Mouse (Mus musculus): ENCODE results near the gene Nfkb1.

Nfkb1 gene

DNA sequence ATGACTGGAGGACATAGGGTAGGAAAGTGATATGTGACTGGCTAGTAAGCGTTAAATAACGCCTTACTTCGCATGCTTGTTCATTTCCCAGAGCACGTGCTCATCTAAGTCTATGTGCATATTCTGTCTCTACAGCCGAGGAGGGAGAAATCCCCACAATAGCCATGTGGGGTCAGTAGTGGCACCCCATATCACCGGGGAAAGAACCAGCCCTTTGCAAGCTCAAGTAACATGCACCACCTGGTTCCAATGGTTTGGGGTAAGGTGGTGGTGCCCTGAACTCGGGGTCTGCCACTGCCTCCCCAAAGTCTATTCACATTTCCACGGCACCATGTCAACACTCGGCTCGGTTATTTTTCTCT is 60.3 kb downstream of the Nfkb1 start:
- in situ Hi-C loops (cut with MboI): no loop called here

DNA sequence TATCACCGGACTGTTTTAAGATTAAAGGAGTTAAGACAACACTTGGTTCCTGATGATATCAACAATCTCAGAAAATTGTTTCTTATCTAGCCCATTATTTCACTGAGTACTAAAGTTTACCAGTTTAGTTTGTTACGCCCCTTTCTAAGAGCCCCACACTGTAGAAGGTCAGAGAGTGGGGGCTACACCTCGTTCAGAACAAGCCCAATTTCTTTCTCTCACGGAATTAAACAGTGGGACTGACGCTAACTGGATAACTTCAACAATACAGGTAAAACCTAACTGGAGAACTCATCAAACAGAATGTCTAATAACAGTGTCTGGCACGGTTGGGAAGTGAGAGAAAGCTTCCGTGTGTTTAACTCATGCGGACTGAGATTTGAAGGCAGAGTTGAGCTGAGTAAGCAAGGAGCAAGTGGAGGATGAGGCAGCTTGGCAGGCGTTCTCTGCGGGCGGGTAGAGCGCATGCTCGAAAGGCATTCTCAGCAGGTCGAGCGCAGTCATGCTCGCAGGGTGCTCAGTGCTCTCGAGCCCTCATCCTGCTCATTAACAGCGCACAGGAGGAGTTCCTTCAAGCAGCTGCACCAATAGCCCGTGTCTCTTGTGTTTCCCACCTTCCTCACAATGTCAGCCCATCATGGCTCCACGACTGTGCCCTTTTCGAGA is 60.8 kb downstream of the Nfkb1 start:
- in situ Hi-C loops (cut with MboI): no loop called here

DNA sequence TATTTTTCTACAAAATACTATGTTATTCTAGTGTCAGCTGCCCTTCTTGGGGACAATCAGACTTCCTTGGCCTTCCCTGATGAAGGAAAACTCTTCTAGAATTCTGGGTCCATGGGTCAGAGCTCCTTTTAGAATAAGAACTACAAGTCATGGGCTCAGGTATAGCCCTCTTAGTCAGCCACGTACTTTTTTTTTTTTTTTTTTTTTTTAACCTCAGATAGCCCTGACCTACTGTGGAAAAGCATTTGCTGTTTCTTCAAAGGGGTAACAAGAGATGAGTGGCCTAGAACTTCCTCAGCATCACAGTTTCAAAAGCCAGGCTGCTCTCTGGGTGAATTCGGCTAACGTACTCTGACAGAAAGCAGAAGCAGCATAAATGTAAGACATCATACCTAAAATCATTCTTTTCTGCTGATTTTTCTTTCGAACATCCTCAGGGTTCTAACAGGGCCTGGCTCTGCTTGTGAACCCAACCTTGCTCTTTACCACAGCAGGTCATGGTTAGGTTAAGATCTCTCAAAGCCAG is 61.5 kb downstream of the Nfkb1 start:
- in situ Hi-C loops (cut with MboI): no loop called here

DNA sequence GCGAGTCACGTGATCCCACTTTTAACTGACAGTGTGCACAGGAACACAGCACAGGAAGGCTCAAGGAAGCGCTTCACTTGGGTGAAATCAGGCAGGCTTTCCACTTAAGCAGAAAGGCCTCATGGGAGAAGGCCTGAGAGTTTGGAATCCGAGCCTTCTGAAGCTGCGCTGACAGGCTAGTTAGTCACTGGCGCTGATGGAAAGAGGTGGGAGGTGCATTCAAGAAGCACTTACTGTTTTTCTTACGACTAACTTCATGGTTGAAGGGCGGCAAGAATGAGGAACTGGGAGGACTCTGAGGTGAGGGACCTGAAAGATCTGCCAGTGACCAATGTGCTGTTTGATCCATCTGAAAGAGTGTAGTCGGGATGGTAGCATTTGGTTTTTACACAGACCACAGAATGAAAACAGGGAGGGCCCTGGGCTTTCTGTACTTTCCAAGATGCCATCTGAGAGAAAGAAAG is 62.6 kb downstream of the Nfkb1 start:
- in situ Hi-C loops (cut with MboI): no loop called here

DNA sequence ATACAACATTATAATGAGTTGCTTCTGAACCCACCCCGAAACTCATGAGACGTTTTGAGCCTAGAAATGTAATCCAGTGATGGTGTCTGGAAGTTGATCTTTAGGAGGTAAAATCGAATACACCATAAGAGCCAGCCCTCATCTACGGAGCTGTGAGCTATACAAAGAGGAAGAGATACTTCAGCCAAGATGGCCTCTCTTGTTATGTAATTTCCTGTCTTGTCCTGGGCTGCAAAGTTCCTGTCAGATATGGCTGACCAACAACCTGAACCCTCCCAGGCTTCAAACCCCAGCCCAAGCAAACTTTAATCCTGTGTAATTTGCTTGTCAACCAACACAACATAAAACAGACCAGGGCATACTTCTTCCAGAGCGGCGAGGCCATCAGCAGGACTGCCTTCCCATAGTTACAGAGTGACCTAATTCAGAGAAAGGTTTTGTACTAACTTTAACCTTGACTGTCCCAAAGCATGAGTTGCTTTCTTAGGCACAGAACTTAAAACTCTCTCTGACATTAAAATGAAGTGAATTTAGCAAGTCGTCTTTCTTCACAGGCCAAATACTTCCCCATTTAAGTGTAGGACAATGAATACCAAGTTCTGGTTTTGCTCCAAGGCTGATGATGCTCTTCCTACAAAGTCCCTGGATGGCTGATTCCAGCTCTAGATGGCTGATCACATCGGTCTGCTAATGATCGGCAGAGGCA is 63.2 kb downstream of the Nfkb1 start:
- in situ Hi-C loops (cut with MboI): no loop called here

DNA sequence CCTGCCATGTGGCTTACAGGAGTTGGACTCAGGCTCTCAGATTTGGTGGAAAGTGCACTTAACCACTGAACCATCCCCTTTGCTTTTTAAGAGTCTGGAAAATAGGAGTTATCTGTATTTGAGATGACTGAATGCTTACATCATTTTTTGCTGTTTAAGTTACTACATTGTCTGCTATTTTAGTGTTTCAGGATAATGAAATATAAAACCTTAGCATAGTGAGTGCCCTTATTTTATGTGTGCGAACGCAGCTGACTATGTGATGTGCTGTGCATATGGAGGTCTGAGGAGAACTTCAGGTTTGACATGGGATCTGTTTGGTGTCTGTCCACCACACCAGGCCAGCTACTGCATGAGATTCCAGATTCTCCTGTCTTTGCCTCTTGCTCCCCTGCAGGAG is 66.1 kb downstream of the Nfkb1 start:
- in situ Hi-C loops (cut with MboI): no loop called here

DNA sequence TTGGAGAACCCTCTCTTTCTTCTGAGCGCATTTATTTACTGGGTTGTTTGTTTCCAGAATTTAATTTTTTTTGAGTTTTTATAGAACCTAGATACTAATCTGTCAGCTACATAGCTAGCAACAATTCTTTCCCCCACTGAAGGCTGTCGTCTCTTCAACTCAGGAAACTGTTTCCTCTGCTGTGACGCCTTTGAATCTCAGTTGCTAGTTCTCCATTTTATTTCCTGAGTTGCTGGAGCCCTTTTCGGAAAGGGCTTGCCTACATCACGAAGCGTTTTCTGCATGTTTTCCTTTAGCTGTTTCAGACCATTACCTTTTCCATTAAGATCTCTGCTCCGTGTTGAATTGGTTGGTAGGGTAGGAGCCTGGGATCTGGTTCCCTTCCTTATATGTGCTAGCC is 74.6 kb downstream of the Nfkb1 start:
- in situ Hi-C loops (cut with MboI): no loop called here

DNA sequence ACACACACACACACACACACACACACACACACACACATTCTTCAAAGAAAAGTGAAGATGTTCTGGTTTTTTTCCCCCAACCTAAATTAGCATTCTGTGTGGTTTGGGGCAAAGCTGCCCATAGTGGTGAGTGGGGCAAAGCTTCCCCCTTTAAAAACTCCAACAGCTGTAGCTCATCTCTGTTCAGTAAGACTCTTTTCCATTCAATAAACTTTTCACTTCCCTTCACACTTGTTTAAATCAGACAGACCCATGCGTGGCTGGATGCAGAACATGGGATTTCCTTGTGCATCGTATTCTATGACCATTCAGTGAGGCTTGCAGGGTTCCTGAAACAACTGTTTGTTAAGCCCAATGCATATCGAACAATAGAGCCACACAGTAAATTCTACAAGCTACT is 77.0 kb downstream of the Nfkb1 start:
- in situ Hi-C loops (cut with MboI): no loop called here

DNA sequence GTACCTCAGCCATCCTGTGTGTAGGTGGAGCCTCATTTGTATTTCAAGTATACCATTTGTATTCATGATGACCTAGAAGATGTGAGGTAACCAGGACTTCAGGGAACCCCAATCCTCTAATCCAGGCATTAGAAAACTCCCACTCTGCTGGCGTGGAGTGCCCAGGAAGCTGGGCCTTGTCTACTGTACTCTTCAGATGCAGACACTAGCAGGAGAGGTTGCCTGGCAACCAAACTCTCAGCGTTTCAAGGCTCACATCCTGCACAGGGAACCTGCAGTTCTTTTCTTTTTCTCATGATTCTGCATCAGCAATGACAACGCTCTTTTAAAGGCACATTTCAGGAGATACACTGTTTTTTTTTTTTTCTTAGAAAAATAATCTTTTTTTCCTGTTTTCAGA is 81.1 kb downstream of the Nfkb1 start:
- in situ Hi-C loops (cut with MboI): no loop called here

DNA sequence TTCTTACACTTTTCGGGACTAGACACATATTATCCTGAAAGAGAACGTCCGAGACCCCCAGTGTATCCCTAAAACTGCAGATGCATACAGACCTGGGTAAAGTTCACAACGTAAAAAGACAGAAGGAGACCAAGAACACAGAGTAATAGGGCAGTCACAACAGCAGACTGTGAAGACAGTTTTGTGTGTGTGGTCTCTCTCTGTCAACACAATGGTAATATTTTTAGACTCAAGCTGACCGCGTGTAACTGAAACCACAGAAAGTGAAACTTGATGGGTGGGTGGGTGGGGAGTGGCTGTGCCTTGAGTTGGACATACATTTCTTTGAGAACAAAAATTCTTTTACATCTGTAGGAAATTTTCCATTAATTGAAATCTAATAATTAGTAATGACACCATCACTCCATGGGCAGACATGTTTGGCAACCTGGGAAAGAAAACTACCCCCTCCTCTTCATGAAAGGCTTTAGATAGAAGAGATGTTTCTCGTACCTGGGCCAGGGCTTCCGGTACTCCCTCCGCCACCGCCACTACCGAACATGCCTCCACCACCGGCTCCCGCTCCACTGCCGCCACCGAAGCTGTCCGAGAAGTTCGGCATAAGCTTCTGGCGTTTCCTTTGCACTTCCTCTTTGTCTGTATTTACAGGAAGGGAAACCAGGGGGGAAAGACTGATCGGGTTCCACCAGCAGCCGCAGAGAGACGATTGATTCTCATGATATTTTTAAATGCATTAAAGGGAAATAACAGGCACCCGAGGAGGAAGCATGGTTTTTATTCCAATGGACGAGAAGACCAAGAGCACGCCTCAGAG is 83.5 kb downstream of the Nfkb1 start:
- in situ Hi-C loops (cut with MboI): no loop called here

DNA sequence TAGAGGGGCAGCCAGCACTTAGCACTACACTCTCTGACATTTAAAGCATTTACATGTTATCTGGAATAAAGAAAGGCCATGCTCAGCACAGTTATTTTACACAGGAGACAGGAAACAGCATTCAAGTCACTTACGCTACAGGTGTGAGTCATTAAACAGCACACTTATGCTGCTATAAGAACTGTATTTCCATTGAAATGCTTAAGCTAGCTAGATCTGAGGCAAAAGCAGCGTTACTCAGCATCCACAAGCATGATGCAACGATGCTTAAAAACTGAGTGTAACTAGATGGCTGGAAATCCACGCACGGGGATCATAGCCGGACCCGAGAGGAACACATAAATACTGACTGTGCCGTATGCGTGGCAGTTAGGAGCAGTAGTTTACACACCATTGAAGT is 84.3 kb downstream of the Nfkb1 start:
- in situ Hi-C loops (cut with MboI): no loop called here

DNA sequence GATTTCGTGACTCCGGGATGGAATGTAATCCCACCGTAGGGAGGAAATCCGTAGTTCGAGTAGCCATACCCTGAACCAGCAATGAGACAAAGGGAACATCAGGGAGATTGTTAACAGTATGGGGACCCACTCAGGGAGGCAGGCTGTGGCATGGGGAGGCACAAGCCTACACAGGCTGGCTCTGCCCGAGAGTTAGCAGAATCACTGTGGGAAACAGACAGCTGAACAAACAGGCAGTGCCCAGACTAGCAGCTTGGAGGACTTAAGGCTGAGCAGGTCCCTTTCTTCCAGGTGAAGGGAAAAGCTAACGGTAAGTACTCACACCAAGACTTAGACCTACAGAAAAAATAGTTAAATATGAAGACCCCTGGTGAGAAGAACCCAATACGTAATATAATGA is 84.8 kb downstream of the Nfkb1 start:
- in situ Hi-C loops (cut with MboI): no loop called here

DNA sequence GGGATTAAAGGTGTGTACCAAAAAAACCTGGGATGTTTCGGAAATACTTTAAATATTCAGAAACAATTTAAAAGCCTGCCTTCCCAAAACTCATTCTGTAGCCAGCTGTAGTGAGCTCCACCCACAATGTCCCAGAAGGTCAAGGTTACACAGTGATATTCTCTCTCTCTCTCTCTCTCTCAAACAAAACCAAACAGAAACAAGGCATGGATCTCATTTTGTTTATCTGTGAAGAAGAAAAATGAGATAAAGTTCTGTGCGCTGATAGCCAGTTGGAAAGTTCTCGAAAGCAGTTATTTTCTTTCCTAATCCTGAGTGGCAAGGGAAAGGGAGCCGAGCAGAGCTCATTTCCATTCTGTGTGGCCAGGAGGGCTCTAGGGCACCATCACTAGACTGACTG is 85.9 kb downstream of the Nfkb1 start:
- in situ Hi-C loops (cut with MboI): no loop called here

DNA sequence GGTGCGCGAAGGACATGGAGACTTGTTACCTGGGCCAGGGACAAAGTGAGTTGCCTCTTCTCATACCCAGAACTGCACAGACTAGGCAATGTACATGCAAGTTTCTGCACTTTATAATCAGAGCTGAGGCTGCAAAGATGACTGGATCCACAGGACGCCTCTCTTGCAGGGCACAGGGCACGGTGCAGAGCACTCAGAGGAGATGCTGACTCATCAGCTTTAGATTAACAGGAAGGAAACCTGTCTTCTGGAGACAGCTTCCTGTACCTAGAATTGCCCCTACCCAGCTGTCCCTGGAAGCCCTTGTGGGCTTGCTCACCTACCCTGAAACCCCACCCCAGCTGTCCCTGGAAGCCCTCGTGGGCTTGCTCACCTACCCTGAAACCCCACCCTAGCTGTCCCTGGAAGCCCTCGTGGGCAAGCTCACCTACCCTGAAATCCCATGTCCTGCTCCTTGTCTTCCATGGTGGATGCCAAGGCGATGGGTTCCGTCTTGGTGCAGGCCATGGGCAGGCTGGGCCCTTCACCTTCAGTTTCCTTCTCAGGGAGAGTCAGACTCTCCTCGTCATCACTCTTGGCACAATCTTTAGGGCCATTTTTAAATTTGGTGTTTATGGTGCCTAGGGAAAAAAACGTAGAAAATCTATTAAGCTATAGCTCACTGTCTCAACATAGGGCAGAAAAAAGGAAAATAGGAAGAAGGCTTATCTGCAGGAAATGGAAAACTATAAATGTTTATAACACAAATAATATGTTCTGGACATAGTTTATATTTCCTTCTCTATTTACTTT is 86.5 kb downstream of the Nfkb1 start:
- in situ Hi-C loops (cut with MboI): no loop called here

DNA sequence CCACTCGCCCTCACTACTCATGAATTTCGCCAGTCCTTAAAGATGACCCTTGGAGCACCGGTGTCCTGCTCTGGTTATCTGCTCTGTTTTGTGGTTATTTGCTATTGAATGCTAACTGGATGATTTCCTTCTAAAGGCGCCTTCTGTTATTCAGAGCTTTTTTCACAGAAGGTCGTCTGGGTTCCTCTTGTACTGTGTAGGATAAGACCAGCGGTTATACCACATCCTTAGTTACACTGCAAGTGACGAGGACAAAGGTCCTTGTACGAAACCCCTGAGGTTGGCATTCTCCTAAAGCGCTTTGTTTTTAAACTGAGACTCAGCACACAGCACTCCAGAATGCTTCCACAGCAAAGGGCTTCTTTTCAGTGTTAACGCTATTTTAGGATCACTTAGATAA is 88.6 kb downstream of the Nfkb1 start:
- in situ Hi-C loops (cut with MboI): no loop called here

DNA sequence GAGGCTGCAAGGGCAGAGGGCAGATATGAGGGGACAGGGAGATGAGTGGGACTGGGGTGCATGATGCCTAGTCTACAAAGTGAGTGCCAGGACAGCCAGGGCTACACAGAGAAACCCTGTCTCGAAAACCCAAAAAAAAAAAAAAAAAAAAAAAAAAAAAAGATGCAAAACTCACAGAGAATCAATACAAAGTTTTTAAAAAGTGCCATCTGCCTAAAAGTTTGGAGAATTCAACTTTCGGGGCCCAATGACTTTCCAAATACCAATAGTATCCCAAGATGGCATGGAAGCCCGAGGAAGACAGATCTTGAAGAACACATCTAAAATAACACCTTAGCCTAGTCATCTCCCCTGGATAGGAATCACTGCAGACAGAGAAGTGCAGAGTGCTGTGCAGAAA is 93.0 kb downstream of the Nfkb1 start:
- in situ Hi-C loops (cut with MboI): no loop called here

DNA sequence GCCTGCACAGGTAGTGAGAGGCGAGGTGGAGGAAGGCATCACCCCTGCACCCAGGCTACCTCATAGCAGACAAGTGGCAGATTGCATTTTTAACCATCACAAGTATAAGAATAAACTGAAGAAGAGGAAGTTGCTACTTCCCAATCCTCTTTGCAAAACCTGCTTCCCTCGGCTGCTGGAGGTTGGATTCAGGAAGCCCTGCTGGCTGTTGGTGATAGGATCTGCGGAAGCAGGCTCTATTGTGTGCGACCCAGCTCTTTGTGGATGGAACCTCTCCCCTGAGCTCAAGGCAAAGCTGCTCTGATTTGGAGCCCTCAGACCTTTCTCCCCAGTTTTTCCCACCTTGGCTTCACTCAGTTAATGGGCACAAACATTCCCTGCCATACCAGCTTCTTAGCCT is 94.3 kb downstream of the Nfkb1 start:
- in situ Hi-C loops (cut with MboI): no loop called here

DNA sequence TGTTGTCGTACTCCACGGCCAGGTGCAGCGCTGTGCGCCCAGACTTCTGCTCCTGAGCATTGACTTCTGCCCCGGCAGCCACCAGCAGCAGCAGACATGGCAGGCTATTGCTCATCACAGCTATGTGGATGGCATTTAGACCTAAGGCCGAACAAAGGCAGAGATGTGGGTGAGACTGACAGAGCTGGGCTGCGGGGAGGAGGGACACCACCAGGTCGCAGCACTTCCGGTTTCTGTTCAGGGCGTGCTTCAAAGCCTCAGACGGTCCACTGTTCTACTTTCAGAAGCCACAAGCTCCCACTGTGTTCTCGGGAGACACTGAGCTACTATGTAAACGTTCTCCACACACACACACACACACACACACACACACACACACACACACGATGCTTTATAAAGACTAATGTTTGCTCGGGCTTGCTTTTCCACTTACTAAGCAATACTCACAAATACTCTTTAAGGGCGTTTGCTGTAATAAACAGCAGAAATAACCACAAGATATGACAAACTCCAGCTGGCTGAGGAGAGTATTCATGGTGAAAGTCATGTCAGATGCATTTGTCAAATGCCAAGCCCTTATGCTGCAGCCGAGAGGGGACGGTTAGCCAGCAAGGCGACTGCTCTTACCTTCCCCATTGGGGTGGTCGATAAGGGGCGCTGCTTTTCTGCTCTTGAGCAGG is 97.0 kb downstream of the Nfkb1 start:
- in situ Hi-C loops (cut with MboI): no loop called here

DNA sequence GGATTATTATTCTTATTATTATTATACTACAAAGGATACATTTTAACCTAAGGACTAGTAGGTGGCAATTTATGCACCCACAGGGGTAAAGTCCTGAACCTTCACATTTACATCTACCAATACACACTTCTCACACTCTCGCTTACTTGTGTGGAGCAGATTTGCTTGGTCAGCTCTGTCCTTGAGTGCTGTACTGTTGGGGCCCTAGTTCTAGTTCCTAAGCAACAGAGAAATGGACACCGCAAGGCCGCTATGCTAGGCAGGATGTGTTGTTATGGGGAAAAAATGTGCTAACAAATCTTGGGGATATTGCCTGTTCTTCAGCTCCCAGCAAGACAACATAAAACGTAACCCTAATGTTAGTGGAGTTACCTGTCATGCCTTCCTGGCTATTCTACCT is 99.3 kb downstream of the Nfkb1 start:
- in situ Hi-C loops (cut with MboI): no loop called here

DNA sequence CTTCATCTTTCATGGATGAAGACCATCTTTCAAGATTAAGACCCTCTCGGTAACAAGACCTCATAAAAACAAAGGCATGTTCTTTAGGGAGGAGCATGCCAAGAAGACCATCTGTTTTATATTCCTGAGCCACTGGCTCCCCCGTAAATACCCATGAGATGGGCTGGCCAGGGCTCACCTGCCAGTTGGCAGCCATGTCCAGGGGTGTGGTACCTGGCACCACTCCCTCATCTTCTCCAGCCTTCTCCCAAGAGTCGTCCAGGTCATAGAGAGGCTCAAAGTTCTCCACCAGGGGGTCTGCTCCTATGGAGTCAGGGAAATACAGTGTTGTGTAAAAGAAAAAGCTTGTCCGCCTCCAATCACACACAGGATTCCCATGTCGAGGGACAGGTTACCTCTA is 100.0 kb downstream of the Nfkb1 start:
- in situ Hi-C loops (cut with MboI): no loop called here

DNA sequence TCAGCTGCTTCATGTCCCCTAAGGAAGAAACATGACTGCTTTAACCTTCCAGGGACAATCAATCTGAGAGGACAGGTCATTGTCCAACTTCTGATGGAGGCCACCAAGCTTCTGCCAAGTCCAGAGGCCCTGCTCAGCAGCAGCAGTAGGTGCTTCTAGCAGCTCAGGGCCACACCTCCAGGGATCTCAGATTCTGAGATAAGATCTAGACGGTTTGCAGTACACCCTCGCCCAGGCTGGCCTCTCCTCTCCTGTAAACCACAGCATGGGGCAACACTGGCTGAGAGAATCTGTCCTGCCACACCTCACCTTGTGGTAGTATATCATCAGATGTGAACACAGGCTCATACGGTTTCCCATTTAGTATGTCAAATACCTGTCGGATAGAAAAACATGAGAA is 100.9 kb downstream of the Nfkb1 start:
- in situ Hi-C loops (cut with MboI): no loop called here

Data from mature B cell (primary cell).